Mouse (Mus musculus): Measurements from ENCODE around the gene Jup. TPM values are rescaled to one million over a fixed set of nuclear protein-coding genes. Genes with fewer than 3 reads are reported as not detected.

Jup gene
- polyA plus RNA-seq (2015; fragmentation: Nextera tagmentation; extraction: Ambion mirVana): 140 and 155 TPM in 2 replicates

DNA sequence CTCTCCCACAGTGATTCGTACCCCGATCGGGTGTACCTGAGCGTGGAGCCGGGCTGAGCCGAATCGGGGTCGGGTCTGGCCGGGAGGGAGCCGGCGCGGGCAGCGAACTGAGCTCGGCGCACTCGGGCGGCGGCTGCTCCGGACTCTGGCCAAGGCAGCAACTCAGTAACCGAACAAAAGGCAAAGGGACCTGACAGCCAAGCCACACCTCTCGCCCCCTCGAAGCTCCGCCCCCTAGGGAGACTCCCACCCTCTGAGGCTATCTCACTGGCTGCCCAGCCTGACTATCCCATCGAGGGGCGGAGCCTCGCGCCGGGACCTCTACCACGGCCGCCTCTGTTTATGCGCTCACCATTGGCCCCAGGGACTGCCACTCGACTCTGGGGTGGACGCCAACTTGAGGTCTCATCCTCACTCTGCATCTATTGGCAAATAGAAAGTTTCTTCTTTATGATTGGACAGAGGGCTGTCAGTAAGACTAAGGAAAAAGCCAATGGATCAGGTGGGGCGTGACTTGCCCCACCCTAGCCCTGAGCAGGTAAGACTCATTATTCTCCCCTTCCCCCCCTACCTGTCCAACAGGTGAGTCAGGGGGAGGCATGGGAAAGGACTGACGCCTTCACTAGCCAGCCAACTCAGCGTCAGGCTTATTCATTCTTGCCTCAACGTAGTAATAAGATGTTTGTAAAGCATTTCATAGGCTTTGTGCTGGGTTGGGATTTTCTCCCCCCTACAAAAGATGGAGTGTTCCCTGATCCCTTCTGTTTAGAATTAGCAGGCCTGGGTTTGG, at the start of gene Jup:
Gene Jup, minus strand, starts transcription at position 164 of the 790 bp plus-strand sequence.
- peak; percentile 95 for ATAC-seq (replicated peaks; ENCODE audit: extremely low read depth, insufficient read depth, low FRiP score)
- no peaks in the 10 kb centered on the region for H3K36me3 ChIP-seq (ENCODE audit: control insufficient read depth, insufficient read depth)
- H3K9ac ChIP-seq (ENCODE audit: low read length): peak within 1 kb of the TSS; percentile 88
- H3K4me2 ChIP-seq (ENCODE audit: low read depth, low read length): peak within 1 kb of the TSS; percentile 81
- peaks cover 67% of the 10 kb centered on the region for H3K4me1 ChIP-seq (ENCODE audit: control insufficient read depth, insufficient read depth, low read length)
- H3K27me3 ChIP-seq (ENCODE audit: control insufficient read depth, insufficient read depth, low read length): no peaks in the 10 kb centered on the region
- WGBS: 2% methylated on average over 37 of the region's 37 CpGs
- H3K4me3 ChIP-seq (ENCODE audit: low read length): peak within 1 kb of the TSS; percentile 76
- no peaks in the 10 kb centered on the region for H3K9me3 ChIP-seq (replicated peaks; ENCODE audit: control insufficient read depth, low read length)
- peak within 1 kb of the TSS; percentile 89 for H3K27ac ChIP-seq (ENCODE audit: low read length)

DNA sequence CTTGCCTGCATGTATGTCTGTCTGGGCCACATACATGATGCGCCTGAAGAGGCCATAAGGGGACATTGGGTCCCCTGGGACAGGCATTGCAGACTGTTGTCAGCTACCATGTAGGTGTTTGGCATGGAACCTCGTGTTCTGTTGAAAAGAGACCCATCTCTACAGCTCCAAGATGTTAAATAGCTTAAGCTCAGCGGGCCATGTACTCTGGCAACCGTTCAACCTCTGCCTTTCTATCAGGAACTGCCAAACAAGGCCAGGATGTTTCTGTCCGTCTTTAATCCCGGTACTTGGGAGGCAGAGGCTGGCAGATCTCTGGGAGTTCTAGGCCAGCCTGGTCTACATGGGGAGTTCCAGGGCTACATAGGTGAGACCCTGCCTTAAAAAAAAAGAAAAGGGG, 45.1 kb upstream of the Jup start:
- Histone ChIP-seq H3K27me3 (ENCODE audit: control insufficient read depth, insufficient read depth, low read length) (no peaks in the 10 kb centered on the region), H3K4me2 (ENCODE audit: low read depth, low read length) (no peak overlapping the region), H3K9me3 (replicated peaks; ENCODE audit: control insufficient read depth, low read length) (no peaks in the 10 kb centered on the region), H3K9ac (ENCODE audit: low read length) (no peak overlapping the region), H3K4me3 (ENCODE audit: low read length) (no peak overlapping the region), H3K4me1 (ENCODE audit: control insufficient read depth, insufficient read depth, low read length) (peaks cover 15% of the 10 kb centered on the region), H3K36me3 (ENCODE audit: control insufficient read depth, insufficient read depth) (no peaks in the 10 kb centered on the region; the same call in 1 of the 2 replicates), H3K27ac (ENCODE audit: low read length) (no peak overlapping the region)
- 77% methylated on average over 6 of the region's 6 CpGs for WGBS
- no peak for ATAC-seq (replicated peaks; ENCODE audit: extremely low read depth, insufficient read depth, low FRiP score)

DNA sequence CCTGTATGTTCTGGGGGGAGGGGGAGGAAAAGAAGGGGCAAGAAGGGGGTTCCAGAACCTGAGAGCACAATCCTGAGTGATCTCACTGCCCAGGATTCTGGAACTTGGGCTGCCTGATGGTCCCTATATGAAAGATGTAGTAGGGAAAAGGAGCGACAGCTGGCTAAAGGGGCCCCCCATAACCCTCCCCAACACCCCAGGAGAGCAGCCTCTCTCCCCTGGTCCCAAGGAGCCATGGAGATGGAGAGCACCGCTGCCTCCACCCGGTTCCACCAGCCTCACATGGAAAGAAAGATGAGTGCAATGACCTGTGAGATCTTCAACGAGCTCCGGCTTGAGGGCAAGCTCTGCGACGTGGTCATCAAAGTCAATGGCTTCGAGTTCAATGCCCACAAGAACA, 44.2 kb upstream of the Jup start, which contains the start of the genes Nt5c3b and Klhl10:
Gene Nt5c3b, minus strand, starts transcription at position 12 of the 400 bp plus-strand sequence.
Gene Klhl10, plus strand, starts transcription at position 121 of the 400 bp plus-strand sequence.
- peak within 1 kb of the TSS; percentile 91 for H3K4me3 ChIP-seq (ENCODE audit: low read length)
- 81% methylated on average over 8 of the region's 8 CpGs for WGBS
- peak within 1 kb of the TSS; percentile 61 for H3K27ac ChIP-seq (ENCODE audit: low read length)
- peak within 1 kb of the TSS; percentile 95 for H3K9ac ChIP-seq (ENCODE audit: low read length)
- H3K4me1 ChIP-seq (ENCODE audit: control insufficient read depth, insufficient read depth, low read length): peaks cover 15% of the 10 kb centered on the region
- H3K36me3 ChIP-seq (ENCODE audit: control insufficient read depth, insufficient read depth): peaks cover 7% of the 10 kb centered on the region
- ATAC-seq (replicated peaks; ENCODE audit: extremely low read depth, insufficient read depth, low FRiP score): no peak
- H3K27me3 ChIP-seq (ENCODE audit: control insufficient read depth, insufficient read depth, low read length): no peaks in the 10 kb centered on the region
- no peaks in the 10 kb centered on the region for H3K9me3 ChIP-seq (replicated peaks; ENCODE audit: control insufficient read depth, low read length)
- peak within 1 kb of the TSS; percentile 75 for H3K4me2 ChIP-seq (ENCODE audit: low read depth, low read length)

DNA sequence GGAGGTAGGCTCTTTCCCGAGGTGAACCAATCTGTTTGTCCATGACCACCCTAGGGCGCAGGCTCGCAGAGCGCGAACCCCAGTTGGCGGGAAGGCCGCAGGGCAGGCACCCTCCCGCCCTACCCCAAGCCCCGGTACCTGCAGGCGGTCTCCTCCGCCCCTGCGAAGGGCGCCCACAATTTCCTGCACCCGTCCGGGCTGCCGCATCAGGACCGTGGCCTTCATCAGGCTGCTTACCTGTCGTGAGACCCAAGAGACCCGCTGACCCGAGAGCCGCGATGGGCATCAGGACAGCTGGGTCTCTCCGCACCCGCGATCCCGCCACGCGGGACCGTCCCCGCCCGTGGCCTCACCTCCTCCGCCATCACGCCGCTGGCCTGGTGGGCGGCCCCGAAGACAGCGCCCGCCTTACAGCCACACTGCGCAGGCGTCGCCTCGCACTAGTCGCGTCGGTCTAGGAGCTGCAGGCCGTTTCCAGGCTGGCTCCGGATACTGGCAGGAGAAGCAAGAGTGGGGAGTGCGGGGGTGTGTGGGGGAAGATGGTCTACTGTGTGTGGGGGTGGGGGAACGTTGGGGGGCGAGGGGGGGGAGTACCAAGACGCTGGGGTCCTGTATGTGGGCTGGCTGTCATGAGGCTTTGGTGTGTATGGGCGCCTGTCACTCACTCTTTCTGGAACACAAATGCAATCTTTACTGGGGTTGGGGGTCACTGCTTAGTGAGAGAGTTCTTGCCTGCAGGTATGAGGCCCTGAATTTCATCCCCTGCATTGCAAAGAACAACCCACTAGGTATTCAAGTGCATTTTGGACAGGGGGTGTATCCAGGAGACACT, 43.3 kb upstream of the Jup start:
- no peaks in the 10 kb centered on the region for H3K27me3 ChIP-seq (ENCODE audit: control insufficient read depth, insufficient read depth, low read length)
- ATAC-seq (replicated peaks; ENCODE audit: extremely low read depth, insufficient read depth, low FRiP score): peak; percentile 96
- WGBS: 1% methylated on average over 52 of the region's 52 CpGs
- H3K9me3 ChIP-seq (replicated peaks; ENCODE audit: control insufficient read depth, low read length): no peaks in the 10 kb centered on the region
- H3K4me2 ChIP-seq (ENCODE audit: low read depth, low read length): peak overlapping the region; percentile 75
- peak overlapping the region; percentile 95 for H3K9ac ChIP-seq (ENCODE audit: low read length)
- H3K27ac ChIP-seq (ENCODE audit: low read length): peak overlapping the region; percentile 61
- peak overlapping the region; percentile 91 for H3K4me3 ChIP-seq (ENCODE audit: low read length)
- H3K4me1 ChIP-seq (ENCODE audit: control insufficient read depth, insufficient read depth, low read length): peaks cover 15% of the 10 kb centered on the region
- peaks cover 10% of the 10 kb centered on the region for H3K36me3 ChIP-seq (ENCODE audit: control insufficient read depth, insufficient read depth)

DNA sequence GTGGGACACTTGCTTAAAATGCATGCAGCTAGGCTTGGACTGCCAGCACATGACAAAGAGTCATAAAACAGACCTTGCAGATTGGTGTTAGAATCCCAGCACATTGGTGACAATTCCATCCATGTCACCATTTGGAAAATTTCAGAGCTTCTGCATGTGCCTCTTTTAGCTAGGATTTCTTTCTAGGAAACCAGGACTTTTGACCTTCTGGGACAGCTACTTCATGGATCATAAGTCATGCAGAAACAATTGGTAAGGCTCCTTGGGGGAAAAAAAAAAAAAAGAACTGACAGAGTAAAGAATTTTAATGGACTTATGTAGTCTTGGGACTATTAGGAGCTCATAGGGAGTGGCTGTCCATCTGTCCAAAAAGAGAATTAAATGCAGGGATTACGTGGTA, 40.3 kb upstream of the Jup start:
- no peak overlapping the region for H3K4me3 ChIP-seq (ENCODE audit: low read length)

DNA sequence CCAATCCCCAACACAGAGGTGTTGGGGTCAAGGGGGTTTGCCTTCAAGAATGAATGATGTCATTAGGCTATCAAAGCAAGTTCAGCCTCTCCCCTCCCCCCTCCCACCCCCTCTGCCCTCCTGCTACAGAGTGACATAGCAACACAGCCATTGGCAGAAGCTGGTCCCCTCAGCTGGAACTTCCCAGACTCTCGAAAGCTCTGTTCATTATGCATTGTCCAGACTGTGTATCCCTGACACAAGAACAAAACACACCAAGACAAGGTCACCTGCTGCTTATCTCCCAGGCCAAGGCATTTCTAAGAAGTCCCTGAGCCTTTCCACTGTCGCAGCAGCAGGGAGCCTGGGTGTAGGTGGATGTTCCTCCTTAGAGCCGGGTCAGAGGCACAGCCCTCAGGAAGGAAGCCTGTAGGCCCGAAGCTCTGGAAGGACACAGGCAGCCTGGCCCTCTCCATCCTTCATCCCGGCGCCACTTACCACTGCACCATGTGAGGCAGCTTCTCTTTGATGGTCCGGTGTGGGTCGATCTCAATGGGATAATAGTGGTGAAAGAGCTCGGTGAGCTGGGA, 38.2 kb upstream of the Jup start:
- WGBS: 80% methylated on average over 9 of the region's 9 CpGs
- H3K9ac ChIP-seq (ENCODE audit: low read length): no peak overlapping the region
- H3K4me2 ChIP-seq (ENCODE audit: low read depth, low read length): no peak overlapping the region
- peaks cover 15% of the 10 kb centered on the region for H3K36me3 ChIP-seq (ENCODE audit: control insufficient read depth, insufficient read depth)
- H3K27me3 ChIP-seq (ENCODE audit: control insufficient read depth, insufficient read depth, low read length): no peaks in the 10 kb centered on the region
- H3K4me1 ChIP-seq (ENCODE audit: control insufficient read depth, insufficient read depth, low read length): peaks cover 16% of the 10 kb centered on the region
- H3K9me3 ChIP-seq (replicated peaks; ENCODE audit: control insufficient read depth, low read length): no peaks in the 10 kb centered on the region
- no peak for ATAC-seq (replicated peaks; ENCODE audit: extremely low read depth, insufficient read depth, low FRiP score)
- H3K4me3 ChIP-seq (ENCODE audit: low read length): no peak overlapping the region
- H3K27ac ChIP-seq (ENCODE audit: low read length): no peak overlapping the region

More for the DNA sequence above, 40.3 kb upstream of the Jup start:
- Histone ChIP-seq H3K9me3 (replicated peaks; ENCODE audit: control insufficient read depth, low read length) (no peaks in the 10 kb centered on the region), H3K4me1 (ENCODE audit: control insufficient read depth, insufficient read depth, low read length) (peaks cover 15% of the 10 kb centered on the region), H3K27me3 (ENCODE audit: control insufficient read depth, insufficient read depth, low read length) (no peaks in the 10 kb centered on the region), H3K36me3 (ENCODE audit: control insufficient read depth, insufficient read depth) (peaks cover 12% of the 10 kb centered on the region), H3K9ac (ENCODE audit: low read length) (no peak overlapping the region), H3K4me2 (ENCODE audit: low read depth, low read length) (no peak overlapping the region), H3K27ac (ENCODE audit: low read length) (no peak overlapping the region)
- ATAC-seq (replicated peaks; ENCODE audit: extremely low read depth, insufficient read depth, low FRiP score): no peak
- 85% methylated on average over 1 of the region's 1 CpGs for WGBS

DNA sequence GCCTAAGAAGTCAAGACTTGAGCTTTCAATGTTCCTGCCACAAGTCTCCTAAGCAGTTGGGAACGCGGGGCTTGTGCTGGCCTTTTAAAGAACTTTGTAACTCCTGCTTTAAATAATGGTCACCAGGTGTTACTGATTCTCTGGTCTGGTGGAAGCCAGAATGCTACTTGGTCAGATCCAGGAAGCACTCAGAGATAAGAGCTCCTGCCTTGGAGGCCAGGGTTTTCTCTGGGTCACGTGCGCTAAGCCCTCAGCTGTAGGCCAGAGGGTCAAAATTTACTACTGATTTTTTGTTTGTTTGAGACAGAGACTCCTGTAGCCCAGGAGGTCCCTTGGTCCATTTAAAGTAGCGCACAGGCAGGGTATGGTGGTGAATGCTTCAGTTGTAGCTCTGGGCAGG, 34.4 kb upstream of the Jup start:
- H3K36me3 ChIP-seq (ENCODE audit: control insufficient read depth, insufficient read depth): peaks cover 11% of the 10 kb centered on the region; the same call in 1 of the 2 replicates
- no peak for ATAC-seq (replicated peaks; ENCODE audit: extremely low read depth, insufficient read depth, low FRiP score)
- 77% methylated on average over 5 of the region's 5 CpGs for WGBS
- H3K4me1 ChIP-seq (ENCODE audit: control insufficient read depth, insufficient read depth, low read length): peaks cover 31% of the 10 kb centered on the region
- no peaks in the 10 kb centered on the region for H3K27me3 ChIP-seq (ENCODE audit: control insufficient read depth, insufficient read depth, low read length)
- H3K4me3 ChIP-seq (ENCODE audit: low read length): no peak overlapping the region
- H3K27ac ChIP-seq (ENCODE audit: low read length): no peak overlapping the region
- H3K4me2 ChIP-seq (ENCODE audit: low read depth, low read length): no peak overlapping the region
- H3K9ac ChIP-seq (ENCODE audit: low read length): no peak overlapping the region
- H3K9me3 ChIP-seq (replicated peaks; ENCODE audit: control insufficient read depth, low read length): no peaks in the 10 kb centered on the region

DNA sequence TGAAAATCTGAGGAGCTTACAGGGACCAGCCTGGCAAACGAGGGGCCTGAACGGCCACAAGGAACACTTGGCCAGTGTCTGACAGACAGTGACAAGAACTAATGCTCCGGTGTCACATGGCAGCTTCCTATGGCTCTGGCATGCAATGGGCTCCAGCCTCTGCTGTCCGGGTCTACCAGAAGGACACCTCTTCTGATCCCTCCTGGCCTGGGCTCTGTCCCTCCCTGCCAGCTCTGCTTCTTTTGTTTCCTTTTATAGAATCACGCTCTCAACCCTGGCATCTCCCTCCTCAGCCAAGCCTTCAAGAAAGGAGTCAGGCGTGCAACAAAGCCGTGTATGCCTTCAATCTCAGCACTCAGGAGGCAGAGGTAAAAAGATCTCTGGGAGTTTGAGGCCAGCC, 32.5 kb upstream of the Jup start:
- Histone ChIP-seq H3K4me2 (ENCODE audit: low read depth, low read length) (no peak overlapping the region), H3K36me3 (ENCODE audit: control insufficient read depth, insufficient read depth) (0 out of 2 replicates have a peak, but pooled peaks cover 3% of the 10 kb centered on the region), H3K9ac (ENCODE audit: low read length) (peak overlapping the region; percentile 7; the same call in 1 of the 2 replicates), H3K4me3 (ENCODE audit: low read length) (no peak overlapping the region), H3K9me3 (replicated peaks; ENCODE audit: control insufficient read depth, low read length) (no peaks in the 10 kb centered on the region), H3K4me1 (ENCODE audit: control insufficient read depth, insufficient read depth, low read length) (peaks cover 31% of the 10 kb centered on the region), H3K27ac (ENCODE audit: low read length) (peak overlapping the region; percentile 84), H3K27me3 (ENCODE audit: control insufficient read depth, insufficient read depth, low read length) (no peaks in the 10 kb centered on the region)
- ATAC-seq (replicated peaks; ENCODE audit: extremely low read depth, insufficient read depth, low FRiP score): peak; percentile 33
- WGBS: 51% methylated on average over 7 of the region's 7 CpGs

Data from heart, embryonic 16.5 days (tissue).